Mouse (Mus musculus) urinary bladder, adult 18-20 months (tissue): ENCODE measurements at regions not wholly inside any gene's neighbourhood (a gene's known extent, or its start where the extent isn't known, plus 50 kb on each side); places are given as distances from the start of the nearest gene placed in this dataset.
"Not testable (repeated sequence)": the region's sequence is repeated elsewhere in the genome, so short reads cannot be mapped to it uniquely, and the experiment has no call there.

Source experiments
- DNase-seq, 2 experiments: peaks; one replicate each; pipeline ENCODE4 v3.0.0; 2022; ENCODE audit warnings: low spot score in 2 of 2, mixed read lengths in 2 of 2

GRCm38 (mm10) chr12:25469181-25469580, 372.2 kb upstream of the Id2 start:
- no peak for DNase-seq

- DNase-seq = no peak
These were observed 370.8 kb upstream of the Id2 start for GRCm38 (mm10) chr12:25467789-25468188.

GRCm38 (mm10) chr12:25462690-25463089, 365.8 kb upstream of the Id2 start:
- DNase-seq = not testable (repeated sequence)

GRCm38 (mm10) chr12:25455281-25455989, 358.5 kb upstream of the Id2 start:
- no peak for DNase-seq

GRCm38 (mm10) chr12:25453356-25453755, 356.4 kb upstream of the Id2 start:
- no peak for DNase-seq

GRCm38 (mm10) chr12:25451156-25451555, 354.2 kb upstream of the Id2 start:
- DNase-seq = no peak

GRCm38 (mm10) chr12:25444355-25444754, 347.4 kb upstream of the Id2 start:
- no peak for DNase-seq

GRCm38 (mm10) chr12:25439029-25439551, 342.1 kb upstream of the Id2 start:
- no peak for DNase-seq

- DNase-seq = no peak
These were observed 341.5 kb upstream of the Id2 start for GRCm38 (mm10) chr12:25438217-25439028.

- DNase-seq = no peak
These were observed 340.6 kb upstream of the Id2 start for GRCm38 (mm10) chr12:25437556-25437955.

GRCm38 (mm10) chr12:25436220-25436911, 339.4 kb upstream of the Id2 start:
- DNase-seq = no peak

- no peak for DNase-seq
These were observed 335.9 kb upstream of the Id2 start for GRCm38 (mm10) chr12:25432796-25433195.

- DNase-seq = no peak
These were observed 334.0 kb upstream of the Id2 start for GRCm38 (mm10) chr12:25430911-25431310.

- no peak for DNase-seq
These were observed 331.1 kb upstream of the Id2 start for GRCm38 (mm10) chr12:25427911-25428642.

GRCm38 (mm10) chr12:25417336-25417735, 320.4 kb upstream of the Id2 start:
- no peak for DNase-seq

- no peak for DNase-seq
These were observed 319.6 kb upstream of the Id2 start for GRCm38 (mm10) chr12:25416571-25416970.

GRCm38 (mm10) chr12:25415641-25416040, 318.7 kb upstream of the Id2 start:
- no peak for DNase-seq

- no peak for DNase-seq
These were observed 318.3 kb upstream of the Id2 start for GRCm38 (mm10) chr12:25415232-25415631.

- no peak for DNase-seq
These were observed 310.4 kb upstream of the Id2 start for GRCm38 (mm10) chr12:25407301-25407700.

- DNase-seq = no peak
These were observed 303.4 kb upstream of the Id2 start for GRCm38 (mm10) chr12:25400326-25400725.

GRCm38 (mm10) chr12:25398726-25399125, 301.8 kb upstream of the Id2 start:
- no peak for DNase-seq

GRCm38 (mm10) chr12:25394326-25394725, 297.4 kb upstream of the Id2 start:
- DNase-seq = no peak
